Mouse (Mus musculus) cerebellum, postnatal 10 days (tissue): ENCODE results near the gene Dpy30.
A peak's percentile ranks its signal among the peaks of the same experiment; 100 is the strongest.
"Not testable (repeated sequence)": the region's sequence is repeated elsewhere in the genome, so short reads cannot be mapped to it uniquely, and the experiment has no call there.

Source experiments
- DNase-seq, 2 experiments: peaks; one replicate each; pipeline ENCODE4 v3.0.0; 2021; ENCODE audit warnings: mixed read lengths in 2 of 2

Gene Dpy30

GRCm38 (mm10) chr17:74323844-74324243, at the start of gene Dpy30:
Dpy30 (minus strand) TSS chr17:74323944.
- DNase-seq, result no peak

- no peak for DNase-seq
Measured at GRCm38 (mm10) chr17:74363592-74363991, 39.8 kb upstream of the Dpy30 start.

GRCm38 (mm10) chr17:74341151-74341550, 17.4 kb upstream of the Dpy30 start:
- DNase-seq, result peak in 1 of 2 experiments; percentile 12

- DNase-seq, result peak; percentile 80 to 82
Measured at GRCm38 (mm10) chr17:74338937-74339804, 15.4 kb upstream of the Dpy30 start, which contains the start of gene Spast. Spast (plus strand) TSS chr17:74338987.

GRCm38 (mm10) chr17:74338225-74338931, 14.6 kb upstream of the Dpy30 start:
- DNase-seq, result peak; percentile 97 to 98

GRCm38 (mm10) chr17:74331049-74331676, 7.4 kb upstream of the Dpy30 start:
- DNase-seq, result no peak

GRCm38 (mm10) chr17:74328146-74328545, 4.4 kb upstream of the Dpy30 start:
- DNase-seq, result peak; percentile 74 to 81

GRCm38 (mm10) chr17:74327195-74327594, 3.5 kb upstream of the Dpy30 start:
- DNase-seq, result not testable (repeated sequence)

GRCm38 (mm10) chr17:74322400-74323054, 1.2 kb downstream of the Dpy30 start:
- DNase-seq, result peak; percentile 35 to 44

- DNase-seq, result no peak
Measured at GRCm38 (mm10) chr17:74318721-74319120, 5.0 kb downstream of the Dpy30 start.

GRCm38 (mm10) chr17:74316309-74316863, 7.4 kb downstream of the Dpy30 start:
- DNase-seq, result peak; percentile 90 to 92

GRCm38 (mm10) chr17:74315445-74316308, 8.1 kb downstream of the Dpy30 start:
- no peak for DNase-seq

GRCm38 (mm10) chr17:74306021-74306420, 17.7 kb downstream of the Dpy30 start:
- DNase-seq, result no peak

- no peak for DNase-seq
Measured at GRCm38 (mm10) chr17:74305616-74306015, 18.1 kb downstream of the Dpy30 start.

GRCm38 (mm10) chr17:74304060-74304459, 19.7 kb downstream of the Dpy30 start:
- DNase-seq, result no peak

GRCm38 (mm10) chr17:74300089-74300488, 23.7 kb downstream of the Dpy30 start:
- DNase-seq, result no peak

GRCm38 (mm10) chr17:74296991-74297390, 26.8 kb downstream of the Dpy30 start:
- DNase-seq, result not testable (repeated sequence)

GRCm38 (mm10) chr17:74296076-74296823, 27.5 kb downstream of the Dpy30 start:
- DNase-seq, result peak; percentile 33 to 35

- peak; percentile 82 to 87 for DNase-seq
Measured at GRCm38 (mm10) chr17:74295026-74295970, 28.4 kb downstream of the Dpy30 start, which contains the start of gene Memo1. Memo1 (minus strand) TSS chr17:74295521.
